Mouse (Mus musculus) T-helper 17 cell (primary cell): ENCODE measurements around the gene Mdga1.

ENCODE experiments used
- in situ Hi-C, 2 experiments: fragments of 300-600 bp; cut with MboI, MseI; formaldehyde crosslinking; loops; 1 replicate in 1 of 2; 2 replicates in 1 of 2; pipeline ENCODE4 v1.15.1; 2025; ENCODE audit warnings: high pct_unique_total_duplicates in 2 of 2

The Mdga1 gene

DNA sequence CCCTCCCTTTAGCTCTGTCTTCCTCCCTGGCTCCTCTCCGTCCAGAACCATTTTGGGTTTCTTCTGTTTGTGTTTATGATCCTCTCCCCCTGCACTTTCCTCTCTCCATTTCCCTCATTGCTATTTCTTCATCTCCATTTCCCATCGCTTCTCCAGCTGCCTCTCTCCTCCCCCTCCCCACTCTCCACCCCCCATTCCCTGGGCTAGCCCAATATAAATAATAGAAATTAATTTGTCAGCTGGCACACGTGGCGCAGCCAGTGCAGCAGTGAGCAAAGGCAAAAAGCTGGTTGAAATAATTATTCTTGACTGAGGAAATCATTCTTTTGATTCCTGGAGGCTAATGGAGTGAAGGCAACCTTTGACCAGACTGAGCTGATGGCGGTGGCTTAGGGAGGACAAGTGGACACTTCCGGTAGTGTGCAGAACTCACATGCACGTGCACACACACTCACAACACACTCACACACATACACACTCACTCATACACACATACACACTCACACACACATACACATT, at the start of gene Mdga1:
Gene Mdga1, minus strand, starts transcription at position 51 of the 519 bp plus-strand sequence.
- in situ Hi-C loops = loop anchor here in 1 of 2 experiments (5.0 kb wide), 1 partner anchor 127 kb away; no protein-coding TSS in a partner anchor

DNA sequence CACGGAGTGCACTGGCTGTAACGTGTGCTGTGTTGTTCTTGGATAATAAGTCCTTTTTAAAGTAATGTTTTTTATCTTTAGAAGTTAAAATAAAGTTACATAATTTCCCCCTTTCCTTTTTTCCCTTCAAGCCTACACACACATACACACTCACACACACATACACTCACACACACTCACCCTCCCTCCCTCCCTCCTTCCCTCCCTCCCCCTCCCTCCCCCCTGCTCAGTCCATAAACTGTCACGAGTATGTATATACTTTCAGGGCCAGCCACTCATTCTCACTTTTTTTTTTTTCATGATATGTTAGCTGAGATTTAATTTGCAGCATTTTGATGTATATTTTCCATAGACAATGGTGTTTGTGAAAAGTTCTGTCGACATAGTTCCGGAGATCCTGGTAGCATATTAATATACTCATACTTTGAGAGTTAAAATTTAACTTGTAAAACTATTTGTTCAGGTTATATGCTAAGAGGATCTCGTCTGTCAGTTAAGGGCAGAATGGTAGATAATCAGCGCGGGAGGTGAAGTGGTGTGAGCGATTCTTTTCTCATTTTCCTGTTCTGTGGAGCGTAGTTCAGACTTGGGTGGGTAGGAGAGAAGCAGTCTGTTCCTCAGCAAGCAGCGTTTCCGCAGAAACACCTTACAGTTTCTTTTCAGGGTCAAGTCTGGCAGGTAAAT, 49.2 kb upstream of the Mdga1 start:
- in situ Hi-C loops = no loop called here

DNA sequence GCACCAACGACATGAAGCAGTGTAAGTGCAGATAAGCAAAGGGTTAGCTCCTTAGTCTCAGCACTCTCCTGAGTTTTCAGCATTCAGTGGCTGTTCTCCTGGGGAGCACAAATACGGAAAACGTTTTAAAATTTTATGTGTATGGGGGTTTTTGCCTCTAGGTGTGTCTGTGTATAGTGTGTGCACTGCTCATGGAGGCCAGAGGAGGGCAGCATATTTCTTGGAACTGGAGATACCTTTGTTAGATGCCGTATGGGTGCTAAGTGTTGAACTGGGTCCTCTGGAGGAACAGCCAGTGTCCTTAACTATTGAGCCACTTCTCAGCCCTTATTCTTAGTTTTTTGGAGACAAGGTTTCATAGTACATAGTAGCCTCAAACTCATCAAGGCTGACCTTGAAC, 44.8 kb upstream of the Mdga1 start:
- in situ Hi-C loops = no loop called here

DNA sequence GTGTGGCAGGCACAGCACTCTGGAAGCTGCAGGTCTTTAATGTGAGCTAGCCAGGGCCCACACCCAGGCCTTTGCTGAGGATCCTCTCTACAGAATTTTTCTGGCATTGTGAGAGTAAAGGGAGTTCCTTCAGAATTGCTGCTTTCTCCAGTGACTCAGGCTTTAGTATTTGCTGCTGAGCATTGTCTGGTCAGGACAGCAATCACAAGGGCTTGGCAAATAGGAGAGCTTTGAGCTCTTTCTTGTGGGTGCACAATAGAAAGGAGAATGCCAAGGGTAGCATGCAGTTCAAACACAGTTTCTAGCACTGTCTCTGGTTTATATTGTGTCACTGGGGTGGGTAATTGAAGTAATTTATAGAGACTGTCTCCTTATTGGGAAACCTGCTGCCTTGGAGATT, 38.5 kb upstream of the Mdga1 start:
- in situ Hi-C loops = loop anchor here in 1 of 2 experiments (10.0 kb wide), 1 partner anchor 454 kb away; the partner anchor contains the start of gene Tmem217

GRCm38 (mm10) chr17:30007883-30008282, 38.0 kb upstream of the Mdga1 start:
- in situ Hi-C loops = loop anchor here in 1 of 2 experiments (10.0 kb wide), 1 partner anchor 453 kb away; the partner anchor contains the start of gene Tmem217

GRCm38 (mm10) chr17:30006877-30007276, 37.0 kb upstream of the Mdga1 start:
- in situ Hi-C loops = loop anchor here in 1 of 2 experiments (10.0 kb wide), 1 partner anchor 452 kb away; the partner anchor contains the start of gene Tmem217

DNA sequence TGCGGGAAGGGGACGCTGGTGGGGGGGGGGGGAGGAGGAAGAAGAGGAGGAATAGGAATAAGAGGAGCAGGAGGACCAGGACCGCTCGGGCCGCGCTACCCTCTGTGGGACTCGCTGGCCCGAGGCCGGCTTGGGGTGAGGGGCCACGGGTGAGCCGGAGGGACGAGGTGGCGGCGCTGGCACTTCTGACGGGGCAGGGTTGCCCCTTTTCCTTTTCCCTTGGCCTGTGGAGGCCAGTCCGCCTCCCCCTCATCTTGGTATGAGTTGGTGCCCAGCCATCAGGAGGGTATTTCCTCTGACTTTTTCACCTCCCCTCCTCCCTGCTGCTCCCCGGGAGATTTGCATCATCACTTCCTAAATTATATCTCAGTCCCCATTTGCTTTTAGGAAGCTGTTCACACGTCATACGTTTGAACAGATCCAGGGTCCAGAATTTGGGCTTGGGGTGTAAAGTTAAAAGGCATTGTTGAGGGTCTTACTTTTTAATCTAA, 35.6 kb upstream of the Mdga1 start:
- in situ Hi-C loops = loop anchor here in 1 of 2 experiments (10.0 kb wide), 1 partner anchor 451 kb away; the partner anchor contains the start of gene Tmem217

- in situ Hi-C loops = loop anchor here in 1 of 2 experiments (10.0 kb wide), 1 partner anchor 450 kb away; the partner anchor contains the start of gene Tmem217
These were observed 35.2 kb upstream of the Mdga1 start for GRCm38 (mm10) chr17:30005103-30005443.

DNA sequence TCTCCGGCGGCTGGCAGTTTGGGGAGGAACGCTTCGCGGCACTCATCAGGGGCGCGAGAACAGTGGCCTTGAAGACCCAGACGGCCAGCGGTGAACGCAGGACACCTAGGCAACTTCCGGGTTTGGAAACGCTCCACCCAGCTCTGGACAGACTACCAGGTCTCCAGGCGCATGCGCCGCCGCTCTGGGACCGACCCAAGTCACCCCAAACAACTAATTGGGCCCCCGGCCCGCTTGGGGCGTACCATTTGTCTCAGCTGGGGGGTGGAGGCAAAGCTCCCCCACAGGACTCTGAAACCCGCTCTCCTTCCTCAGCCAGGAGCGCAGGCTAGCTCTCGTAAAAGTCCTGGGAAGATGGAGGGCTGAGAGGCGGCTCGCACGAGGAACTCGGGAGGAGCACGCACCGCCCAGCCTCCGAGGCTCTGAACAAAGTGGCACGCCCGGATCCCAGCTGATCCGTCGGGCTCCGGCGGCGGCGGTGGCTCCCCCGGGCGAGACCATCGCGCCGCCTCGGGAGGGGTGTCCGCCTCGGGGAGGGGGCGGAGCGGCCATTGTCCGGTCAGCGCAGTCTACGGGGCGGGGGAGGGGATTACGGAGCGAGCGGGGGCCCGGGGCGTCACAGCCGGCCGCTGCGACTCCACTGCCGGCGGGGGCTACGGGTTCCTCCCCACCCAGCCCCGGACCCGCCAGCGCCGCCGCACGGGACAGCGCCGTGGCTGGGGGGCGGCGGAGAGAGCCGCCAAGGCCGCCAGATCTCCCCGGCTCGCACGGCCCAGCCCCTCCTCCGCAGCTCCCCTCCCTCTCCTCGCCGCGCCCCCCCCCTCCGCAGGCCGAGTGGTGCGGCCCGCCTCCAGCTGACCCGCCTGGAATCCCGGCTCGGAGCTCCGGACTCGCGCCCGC, 34.6 kb upstream of the Mdga1 start, which contains the start of gene Zfand3:
Gene Zfand3, plus strand, starts transcription at position 531 of the 900 bp plus-strand sequence.
- in situ Hi-C loops = loop anchor here in 1 of 2 experiments (10.0 kb wide), 1 partner anchor 450 kb away; the partner anchor contains the start of gene Tmem217

DNA sequence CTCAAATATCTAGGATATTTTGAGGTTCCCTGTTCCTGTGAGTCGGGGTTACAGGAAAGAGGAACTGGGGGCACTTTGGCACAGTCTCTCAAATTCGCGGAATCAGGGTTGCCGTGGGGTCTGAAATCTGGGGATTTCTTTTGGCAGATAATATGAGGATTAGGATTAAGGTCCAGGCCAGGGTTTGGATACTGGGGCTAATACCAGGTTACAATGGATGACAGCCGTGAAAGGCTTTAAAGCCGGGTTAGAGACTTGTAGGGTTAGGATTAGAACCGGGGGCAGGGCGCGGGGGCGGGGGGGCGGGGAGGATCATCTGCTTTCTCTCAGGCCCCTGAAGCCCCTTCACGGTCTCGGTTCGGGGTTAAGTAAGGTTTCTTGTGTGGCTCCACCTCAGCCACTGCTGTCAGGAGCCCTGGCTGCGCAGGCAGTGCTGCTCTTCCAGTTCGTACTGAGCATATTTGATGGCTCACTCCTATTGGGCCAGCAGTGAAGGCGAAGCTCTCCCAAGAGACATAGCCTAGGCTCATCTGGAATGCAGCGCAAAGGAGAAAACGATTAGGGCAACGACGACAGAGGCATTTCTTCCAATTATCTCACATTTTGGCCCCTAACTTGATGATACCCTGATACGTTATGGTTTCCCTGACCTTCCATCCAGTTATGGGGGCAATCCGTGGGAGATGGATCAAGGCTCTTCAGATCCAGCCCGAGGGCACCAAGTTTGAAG, 28.8 kb upstream of the Mdga1 start:
- in situ Hi-C loops = loop anchor here in 1 of 2 experiments (10.0 kb wide), 1 partner anchor 984 kb away; no protein-coding TSS in a partner anchor

DNA sequence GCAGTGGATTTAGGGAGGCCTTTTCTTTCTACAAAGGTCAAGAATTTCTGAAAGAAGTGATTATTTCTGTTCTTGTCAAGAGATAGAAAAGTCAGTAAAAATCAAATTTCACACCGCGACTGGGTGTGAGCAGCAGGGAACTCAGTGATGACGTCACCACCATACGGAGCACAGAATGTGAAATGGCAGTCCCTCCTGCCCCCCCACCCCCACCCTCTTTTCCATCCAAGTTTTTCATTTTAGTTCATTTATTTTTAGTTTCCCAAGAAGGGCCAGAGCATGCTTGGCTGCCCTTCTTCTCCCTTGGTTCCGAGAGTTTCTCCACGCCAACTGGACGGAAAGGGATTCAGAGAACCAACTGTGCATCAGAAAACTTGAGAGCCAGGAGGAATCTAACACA, 27.8 kb upstream of the Mdga1 start:
- in situ Hi-C loops = loop anchor here in 1 of 2 experiments (10.0 kb wide), 1 partner anchor 983 kb away; no protein-coding TSS in a partner anchor

DNA sequence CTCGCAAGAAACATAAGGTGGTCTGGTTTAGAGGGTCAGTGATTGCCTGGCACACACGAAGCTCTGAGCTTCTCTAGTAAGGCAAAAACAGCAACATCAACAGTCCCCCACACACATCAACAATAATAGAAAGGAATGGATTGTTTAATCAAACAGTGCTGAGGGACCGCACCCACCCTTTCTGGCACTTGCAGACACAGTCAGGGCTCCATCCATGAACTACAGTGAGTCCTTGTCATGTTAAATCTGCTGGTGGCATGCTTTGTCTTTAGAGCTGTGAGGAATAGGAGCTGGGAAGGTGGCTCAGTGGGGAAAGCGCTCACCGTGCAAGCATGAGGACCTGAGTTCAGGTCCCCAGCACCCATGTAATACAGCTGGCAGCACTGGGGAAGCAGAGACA, 26.1 kb upstream of the Mdga1 start:
- in situ Hi-C loops = loop anchor here in 1 of 2 experiments (10.0 kb wide), 1 partner anchor 981 kb away; no protein-coding TSS in a partner anchor

GRCm38 (mm10) chr17:29994459-29994858, 24.6 kb upstream of the Mdga1 start:
- in situ Hi-C loops = loop anchor here in 1 of 2 experiments (10.0 kb wide), 1 partner anchor 980 kb away; no protein-coding TSS in a partner anchor

DNA sequence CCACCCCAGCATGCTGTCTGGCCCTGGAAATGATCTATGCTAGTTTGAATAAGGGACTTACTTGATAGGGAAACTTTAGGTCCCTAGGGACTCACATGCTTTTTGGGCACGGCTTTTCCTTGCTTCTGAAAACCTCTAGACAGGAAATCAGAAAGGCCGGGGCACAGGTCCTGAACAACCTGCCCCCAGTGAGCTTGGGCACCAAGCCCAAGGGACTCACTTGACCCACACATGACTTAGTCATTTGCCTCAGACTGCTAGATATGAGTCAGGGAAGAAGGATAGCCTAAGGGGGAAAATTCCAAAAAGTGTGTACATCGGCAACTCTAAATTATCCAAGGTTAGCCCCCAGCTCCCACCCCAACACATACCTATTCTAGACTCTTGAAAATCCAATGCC, 24.1 kb upstream of the Mdga1 start:
- in situ Hi-C loops = loop anchor here in 1 of 2 experiments (10.0 kb wide), 1 partner anchor 979 kb away; no protein-coding TSS in a partner anchor

- in situ Hi-C loops = loop anchor here in 1 of 2 experiments (10.0 kb wide), 1 partner anchor 979 kb away; no protein-coding TSS in a partner anchor
These were observed 23.6 kb upstream of the Mdga1 start for GRCm38 (mm10) chr17:29993488-29993887.

DNA sequence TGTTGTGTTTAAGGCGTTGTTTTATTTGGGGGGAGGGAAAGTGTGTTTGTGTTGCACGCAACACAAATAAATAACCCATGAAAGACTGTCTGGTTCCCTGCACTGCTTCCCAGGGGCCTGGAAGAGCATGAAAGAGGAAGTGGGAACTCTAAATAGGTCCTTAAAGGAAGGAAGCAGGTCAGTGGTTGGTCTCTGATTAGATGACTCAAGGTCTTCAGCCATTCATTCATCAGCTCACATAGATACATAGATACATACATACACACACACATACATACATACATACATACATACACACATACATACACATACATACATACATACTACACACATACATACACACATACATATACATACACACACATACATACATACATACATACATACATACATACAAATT, 21.0 kb upstream of the Mdga1 start:
- in situ Hi-C loops = loop anchor here in 1 of 2 experiments (10.0 kb wide), 1 partner anchor 976 kb away; no protein-coding TSS in a partner anchor

GRCm38 (mm10) chr17:29990136-29990535, 20.2 kb upstream of the Mdga1 start:
- in situ Hi-C loops = loop anchor here in 1 of 2 experiments (10.0 kb wide), 1 partner anchor 975 kb away; no protein-coding TSS in a partner anchor

GRCm38 (mm10) chr17:29989653-29990052, 19.8 kb upstream of the Mdga1 start:
- in situ Hi-C loops = loop anchor here in 1 of 2 experiments (10.0 kb wide), 1 partner anchor 975 kb away; no protein-coding TSS in a partner anchor

DNA sequence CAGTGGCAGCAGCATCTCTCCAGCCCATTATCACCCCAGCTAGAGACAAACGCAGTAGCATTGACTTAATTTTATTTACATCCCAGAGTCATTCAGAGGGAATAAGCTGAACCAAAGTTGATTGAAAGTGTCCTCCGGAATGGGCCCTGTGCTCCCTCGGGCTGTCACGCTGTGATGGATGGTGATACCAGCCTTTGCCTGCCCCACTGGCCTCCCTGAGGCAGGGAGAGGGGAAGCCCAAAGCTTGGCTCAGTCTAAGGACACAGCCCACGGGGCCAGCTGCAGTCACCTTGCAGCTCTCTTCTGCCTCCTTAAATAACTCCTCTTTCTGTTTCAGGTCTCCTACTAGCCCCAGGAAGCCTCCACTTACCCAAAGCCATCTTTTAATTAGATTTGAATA, 18.3 kb upstream of the Mdga1 start:
- in situ Hi-C loops = no loop called here

DNA sequence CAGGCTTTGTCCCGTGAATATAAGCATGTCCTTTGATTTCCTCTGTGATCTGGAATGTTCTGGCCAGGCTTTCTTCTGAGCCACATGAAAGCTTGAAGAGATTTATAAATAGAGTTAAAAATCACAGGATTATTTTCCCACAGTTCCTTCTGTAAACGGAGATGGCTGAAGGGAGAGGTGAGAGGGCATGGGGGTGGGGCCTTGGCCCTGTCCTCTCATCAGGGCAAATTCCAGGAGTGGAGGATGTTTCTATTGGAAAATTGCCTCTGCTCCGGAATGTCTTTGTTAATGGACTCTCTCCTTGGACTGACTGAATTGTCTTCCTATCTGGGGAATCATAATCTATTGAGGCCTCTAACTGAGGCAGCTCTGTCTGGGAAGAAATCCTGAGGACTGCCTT, 15.6 kb upstream of the Mdga1 start:
- in situ Hi-C loops = no loop called here
